Mouse (Mus musculus) forebrain, embryonic 14.5 days (tissue): ENCODE measurements at regions not wholly inside any gene's neighbourhood (a gene's known extent, or its start where the extent isn't known, plus 50 kb on each side); places are given as distances from the start of the nearest gene placed in this dataset. TPM values are rescaled to one million over a fixed set of nuclear protein-coding genes. Genes with fewer than 3 reads are reported as not detected.

Source experiments
- microRNA-seq: library from miRNA; unstranded; fragments of <30 nt; microRNA quantifications from one replicate; pipeline ENCODE4, GENCODE M21; 2016

Small RNA genes lying in the stretch of these regions (microRNA-seq; reads per million reads assigned to microRNA genes)
- not detected for gene Gm24999
- gene Gm25000, result not detected
